Mouse (Mus musculus): Measurements from ENCODE around the gene Terb2. TPM values are rescaled to one million over a fixed set of nuclear protein-coding genes. Genes with fewer than 3 reads are reported as not detected.
"Not testable (repeated sequence)": the region's sequence is repeated elsewhere in the genome, so short reads cannot be mapped to it uniquely, and the experiment has no call there.

The Terb2 gene
- polyA plus RNA-seq, 3 experiments from 2014 or later, result not detected

DNA sequence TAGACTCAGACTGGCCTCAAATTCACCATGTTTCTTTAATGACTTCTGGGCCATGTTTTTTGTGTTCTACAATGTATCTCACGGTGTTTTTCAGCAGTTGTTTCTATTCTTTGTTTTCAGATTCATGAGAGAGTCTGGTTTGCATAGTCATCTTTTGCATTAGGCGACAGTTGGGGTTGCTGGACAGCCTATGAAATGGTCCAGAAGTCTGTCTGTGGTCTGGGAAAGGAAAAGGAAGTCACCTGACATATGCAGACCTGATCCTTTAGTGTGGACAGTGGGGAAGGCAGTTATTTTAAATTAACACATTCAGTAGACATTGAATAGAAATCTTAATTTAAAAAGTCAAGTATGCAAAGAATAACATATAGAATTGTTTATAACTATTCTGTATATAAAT is 23.5 kb upstream of the Terb2 start:
- no peak for ATAC-seq

DNA sequence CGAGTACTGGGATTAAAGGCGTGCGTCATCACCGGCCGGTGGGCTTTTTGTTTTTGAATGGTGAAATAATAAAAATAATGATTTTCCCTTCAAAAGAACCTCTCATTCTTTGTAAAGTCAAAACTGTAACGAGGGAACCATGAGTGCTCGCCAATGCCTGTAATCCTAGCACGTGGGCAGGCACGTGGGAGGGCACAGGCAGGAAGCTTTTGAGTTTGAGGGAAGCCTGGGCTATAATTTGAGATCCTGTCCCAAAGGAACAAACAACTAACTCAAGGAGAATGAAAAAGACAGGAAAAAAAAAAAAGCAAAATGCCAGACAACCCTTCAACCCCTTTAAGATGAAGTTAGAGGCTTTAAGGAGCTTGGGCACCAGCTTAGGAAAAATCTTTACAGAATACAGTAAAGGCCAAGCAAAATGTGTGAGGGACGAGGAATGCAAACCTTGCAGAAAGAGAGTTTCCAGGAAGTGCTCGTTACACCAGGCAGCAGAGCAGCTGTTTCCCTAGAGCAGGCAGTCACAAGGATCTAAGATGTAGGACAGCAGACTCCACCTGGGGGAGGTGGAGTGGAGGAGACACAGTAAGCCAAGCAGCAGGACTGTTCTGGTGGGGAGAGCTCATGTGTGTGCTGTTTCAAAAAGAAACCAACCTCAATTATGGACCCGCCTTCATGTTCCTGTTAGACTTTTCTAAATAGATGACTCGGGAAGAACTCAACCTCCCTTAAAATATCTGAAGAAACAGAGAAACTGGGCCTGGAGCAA is 22.5 kb upstream of the Terb2 start:
- ATAC-seq, result peak; percentile 33

DNA sequence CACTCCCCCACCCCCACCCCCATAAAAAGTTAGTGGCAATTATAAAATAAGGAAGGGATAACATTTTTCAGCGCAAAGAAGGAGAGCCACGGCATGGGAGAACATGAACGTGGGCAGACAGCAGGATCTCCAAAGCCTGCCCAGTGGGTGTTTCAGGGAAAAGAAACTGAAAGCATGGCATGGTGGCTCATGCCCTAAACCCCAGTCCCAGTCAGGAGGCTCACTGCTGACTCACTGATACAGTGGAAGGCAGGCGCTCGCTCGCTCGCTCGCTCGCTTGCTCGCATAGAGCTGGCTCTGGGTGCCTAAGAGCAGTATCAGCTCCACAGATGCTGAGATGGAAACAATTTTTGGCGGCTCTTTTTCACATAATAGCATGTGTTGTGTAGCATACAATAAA is 21.8 kb upstream of the Terb2 start:
- peak; percentile 87 for ATAC-seq

DNA sequence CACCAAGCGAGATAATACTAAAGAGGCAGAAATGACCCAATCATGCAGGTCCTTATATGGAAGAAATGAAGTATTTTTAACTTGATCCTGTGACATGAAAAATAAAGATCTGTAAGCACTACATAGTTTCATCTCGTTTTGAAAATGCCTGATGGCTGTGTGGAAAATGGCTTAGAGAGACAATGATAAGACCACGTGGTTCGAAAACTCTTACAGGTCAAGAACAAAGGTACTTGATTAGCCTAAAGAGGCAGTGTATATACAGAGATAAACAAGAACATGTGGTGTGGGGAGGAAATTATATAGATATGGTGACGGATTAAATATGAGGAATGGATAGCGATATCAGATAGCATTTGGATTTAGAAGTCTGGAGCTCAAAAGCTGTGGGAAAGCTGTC is 14.8 kb upstream of the Terb2 start:
- no peak for ATAC-seq

DNA sequence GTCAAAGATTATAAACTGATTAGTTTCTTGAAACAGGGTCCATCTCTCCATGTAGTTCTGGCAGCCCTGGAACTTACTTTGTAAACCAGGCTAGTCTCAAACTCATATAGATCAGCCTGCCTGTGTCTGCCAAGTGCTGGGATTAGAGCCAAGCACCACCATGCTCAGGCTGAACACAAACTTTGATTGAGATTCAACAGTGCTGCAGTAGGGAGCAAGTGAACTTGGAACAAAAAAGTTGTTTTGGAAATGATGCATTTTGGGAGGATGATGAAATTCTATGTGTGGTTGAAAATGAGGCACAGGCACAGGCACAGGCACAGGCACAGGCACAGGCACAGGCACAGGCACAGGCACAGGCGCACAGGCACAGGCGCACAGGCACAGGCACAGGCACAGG is 13.9 kb upstream of the Terb2 start:
- ATAC-seq, result no peak

DNA sequence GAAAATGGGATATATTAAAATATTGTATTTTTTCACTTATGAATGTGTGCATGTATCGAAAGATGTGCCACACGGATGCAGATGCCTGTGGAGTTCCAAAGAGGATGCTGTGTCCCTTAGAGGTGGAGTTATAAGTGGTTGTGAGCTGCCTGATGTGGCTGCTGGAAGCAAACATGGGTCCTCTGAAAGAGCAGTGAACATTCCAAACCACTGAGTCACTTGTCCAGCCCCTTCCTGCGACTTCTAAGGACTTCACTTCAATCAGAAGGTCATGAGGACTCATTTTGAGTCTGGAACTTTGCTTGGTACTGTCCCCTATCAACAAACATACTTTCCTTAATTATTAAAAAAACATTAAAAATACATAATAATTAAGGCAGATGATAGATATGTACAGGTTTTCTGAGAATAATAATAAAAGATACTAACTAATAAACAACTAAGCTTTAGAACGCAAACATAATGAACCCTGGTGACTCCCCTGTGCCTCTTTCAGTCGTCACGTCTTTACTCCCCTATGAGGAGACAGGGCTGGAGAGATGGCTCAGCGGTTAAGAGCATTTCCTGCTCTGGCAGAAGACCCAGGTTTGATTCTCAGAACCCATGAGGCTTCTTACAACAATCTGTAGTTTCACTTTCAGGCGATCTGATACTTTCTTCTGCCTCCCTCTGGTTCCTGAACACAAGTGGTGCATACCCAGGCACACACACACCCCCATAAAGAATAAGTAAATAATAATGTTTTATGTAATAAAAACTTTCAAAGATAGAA is 5.8 kb upstream of the Terb2 start:
- ATAC-seq, result peak; percentile 100

DNA sequence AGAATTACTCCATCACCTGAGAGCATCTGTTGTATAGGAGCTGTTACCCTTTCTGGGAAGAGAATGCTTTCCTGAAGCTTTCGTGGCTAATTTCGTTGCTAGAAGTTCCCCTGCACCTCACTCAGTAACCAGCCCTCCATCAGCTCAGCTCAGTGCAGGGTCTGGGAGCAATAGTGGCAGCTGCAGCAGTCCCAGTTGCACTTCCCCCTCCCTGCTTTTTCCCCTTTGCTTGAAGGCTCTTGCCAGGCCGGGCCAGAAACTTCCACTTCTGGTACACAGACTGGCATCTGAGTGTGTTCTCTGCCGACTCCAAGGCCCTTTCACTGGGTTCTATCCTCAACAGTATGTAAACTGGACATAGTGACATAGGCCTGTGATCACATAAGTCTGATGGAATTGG is 986 bp upstream of the Terb2 start:
- no peak for ATAC-seq

DNA sequence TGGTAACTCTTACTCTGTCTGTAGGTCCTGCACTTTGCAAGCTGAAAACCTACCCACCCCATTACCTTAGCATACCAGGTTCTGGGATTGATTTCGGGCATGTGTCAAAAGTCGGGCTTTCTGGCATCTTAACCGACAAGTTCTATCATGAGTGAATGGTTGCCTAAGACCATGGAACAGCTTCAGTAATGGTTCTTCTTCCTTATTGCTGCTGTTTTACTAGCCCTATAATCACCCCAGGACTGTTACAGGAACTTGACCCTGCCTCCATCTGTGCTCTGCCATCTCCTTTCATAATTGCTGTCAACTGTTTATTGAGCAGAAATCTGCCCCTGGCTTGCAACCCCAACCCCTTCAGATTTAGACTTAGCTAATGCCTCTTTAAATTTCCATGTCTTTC is 679 bp downstream of the Terb2 start:
- ATAC-seq, result no peak

DNA sequence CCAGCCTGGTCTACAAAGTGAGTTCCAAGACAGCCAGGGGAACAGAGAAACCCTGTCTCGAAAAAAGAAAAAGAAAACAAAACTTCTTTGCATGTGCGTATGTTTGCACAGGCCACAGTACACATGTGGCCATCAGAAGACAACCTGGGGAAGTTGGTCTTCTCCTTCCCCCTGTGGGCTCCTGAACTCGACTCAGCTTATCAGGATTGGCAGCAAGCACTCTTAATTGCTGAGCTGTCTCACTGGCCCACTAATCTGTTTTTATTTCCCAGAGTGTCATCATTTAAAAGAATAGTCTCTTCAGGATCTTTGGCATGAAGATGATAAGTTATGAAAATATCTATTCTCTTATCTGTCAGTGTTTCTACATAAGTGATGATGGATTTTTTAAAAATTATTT is 5.8 kb downstream of the Terb2 start:
- no peak for ATAC-seq

DNA sequence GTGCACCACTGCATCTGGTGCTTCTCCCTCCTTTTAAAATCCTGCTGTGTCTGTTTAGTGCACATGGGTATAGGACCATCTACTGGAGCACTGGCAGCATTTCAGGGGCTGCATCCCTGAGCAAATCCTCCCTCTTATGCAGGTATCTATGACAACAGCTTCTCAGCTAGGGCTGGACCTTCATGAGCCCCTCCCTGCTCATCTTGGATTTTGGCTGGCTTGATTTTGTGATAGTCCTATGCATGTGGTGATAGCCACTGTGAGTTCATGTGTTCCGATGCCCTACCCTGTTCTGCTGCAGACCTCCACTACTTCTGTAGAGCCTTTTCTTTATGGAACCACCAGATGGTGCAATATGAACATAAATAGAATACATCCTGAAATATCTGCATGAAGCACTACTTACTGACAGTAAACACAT is 8.4 kb downstream of the Terb2 start:
- peak; percentile 64 for ATAC-seq

DNA sequence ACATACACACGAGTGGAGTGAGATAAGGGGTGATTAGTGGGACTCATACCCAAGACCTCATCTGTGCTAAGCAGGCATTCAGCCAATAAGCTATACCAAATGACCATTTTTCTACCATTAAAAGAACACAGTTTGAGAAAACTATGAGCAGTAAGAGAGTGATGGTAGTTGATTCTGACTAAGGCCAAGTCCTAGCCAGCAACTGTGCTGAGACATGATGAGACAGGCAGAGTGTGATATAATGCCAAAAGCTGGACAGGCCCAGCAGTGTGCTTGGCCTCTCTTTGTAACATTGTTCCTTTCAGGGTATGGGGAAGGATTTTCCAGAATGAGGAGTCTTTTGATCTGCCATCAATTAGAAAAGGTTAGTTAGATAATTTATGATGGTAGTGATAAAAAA is 15.4 kb downstream of the Terb2 start:
- no peak for ATAC-seq

DNA sequence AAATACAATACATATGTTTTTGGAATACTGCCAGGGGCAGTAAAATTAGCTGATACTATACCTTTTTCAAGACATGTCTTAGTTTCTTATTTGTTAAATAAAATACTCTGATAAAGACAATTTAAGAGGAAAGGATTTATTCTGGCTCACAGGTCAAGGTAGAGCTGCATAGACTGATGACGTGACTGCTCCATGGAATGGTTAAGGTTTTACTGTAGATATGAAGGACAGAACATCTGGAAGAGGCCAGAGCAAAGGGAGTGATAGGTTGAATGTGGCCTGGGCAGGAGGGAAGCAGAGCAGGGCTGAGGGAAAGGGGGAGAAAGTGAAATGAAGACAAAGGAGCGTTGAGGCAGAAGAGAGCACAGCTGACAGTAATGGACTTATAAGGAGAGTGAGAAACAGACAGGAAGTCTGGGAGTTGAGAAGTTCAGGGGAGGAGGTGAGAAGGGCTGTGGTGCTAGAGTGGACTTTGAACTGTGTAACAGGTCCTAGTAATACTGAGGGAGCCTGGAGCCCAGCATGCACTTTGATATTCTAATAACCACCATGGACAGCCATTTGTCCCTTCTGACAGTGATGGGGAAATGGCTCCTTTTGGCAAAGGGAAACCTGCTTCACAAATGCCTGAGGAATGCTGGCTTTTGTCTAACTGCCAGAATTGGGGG is 20.5 kb downstream of the Terb2 start:
- ATAC-seq, result no peak

DNA sequence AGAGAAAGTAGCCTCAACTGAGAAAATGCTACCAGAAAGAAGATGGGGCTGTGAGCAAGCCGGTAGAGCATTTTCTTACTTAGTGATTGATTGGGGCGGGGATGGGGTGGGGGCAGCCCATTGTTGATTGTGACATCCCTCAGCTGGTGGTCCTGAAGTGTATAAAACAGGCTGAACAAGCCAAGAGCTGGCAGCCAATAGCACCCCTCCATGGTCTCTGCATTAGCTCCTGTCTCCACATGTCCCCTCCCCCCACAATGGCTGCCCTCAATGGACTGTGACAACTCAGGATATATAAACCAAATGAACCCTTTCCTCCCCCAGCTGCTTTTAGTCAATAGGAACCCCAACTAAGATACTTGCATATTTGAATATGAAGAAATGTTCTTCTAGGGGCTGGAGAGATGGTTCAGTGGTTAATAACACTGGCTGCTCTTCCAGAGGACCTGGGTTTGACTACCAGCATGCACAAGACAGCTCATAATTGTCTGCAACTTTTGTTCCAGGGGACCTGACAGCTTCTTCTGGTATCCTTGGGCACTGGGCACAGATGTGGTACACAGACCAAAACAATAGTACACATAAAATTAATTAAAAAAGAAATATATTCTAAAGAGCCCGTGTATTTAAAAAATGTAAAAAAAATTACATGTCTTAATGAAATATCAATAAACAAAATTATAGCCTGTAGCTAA is 24.6 kb downstream of the Terb2 start:
- ATAC-seq, result no peak

DNA sequence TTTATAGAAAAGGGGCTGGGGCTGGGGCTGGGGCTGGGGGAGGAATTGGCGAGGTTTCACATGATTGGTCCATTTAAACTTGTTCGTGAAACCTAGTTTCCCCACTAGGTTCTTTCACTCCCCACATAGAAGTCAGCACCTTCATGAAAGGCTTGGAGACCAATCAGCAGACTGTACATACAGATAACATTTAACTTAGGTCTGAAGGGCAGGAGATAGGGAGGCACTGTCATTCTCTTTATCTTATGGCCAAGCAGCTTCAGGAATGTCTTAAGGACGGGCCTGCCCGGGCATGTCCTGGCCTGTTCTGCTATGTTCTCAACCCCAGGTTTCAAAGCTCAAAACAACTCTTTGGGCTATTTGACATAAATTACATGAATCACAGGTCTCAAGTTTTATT is 31.0 kb downstream of the Terb2 start:
- not testable (repeated sequence) for ATAC-seq

DNA sequence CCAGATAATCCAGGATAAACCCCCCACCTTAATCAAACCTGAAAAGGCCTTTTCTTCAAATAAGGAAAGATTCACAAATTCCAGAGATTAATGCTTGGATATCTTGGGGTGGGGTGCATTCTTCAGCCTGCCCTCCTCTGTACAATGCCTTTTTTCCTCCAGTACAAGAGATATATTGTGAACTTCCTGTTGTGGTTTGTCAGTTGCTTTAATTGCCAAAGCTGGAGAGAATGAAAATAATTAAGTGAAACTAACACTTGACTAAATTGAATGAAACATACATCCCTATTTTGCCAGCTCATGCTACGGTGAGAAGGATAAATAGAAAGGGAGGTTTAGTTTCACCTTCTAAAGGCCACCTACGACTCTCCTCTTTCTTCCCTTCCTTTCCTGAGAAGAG is 32.2 kb downstream of the Terb2 start:
- ATAC-seq, result no peak

DNA sequence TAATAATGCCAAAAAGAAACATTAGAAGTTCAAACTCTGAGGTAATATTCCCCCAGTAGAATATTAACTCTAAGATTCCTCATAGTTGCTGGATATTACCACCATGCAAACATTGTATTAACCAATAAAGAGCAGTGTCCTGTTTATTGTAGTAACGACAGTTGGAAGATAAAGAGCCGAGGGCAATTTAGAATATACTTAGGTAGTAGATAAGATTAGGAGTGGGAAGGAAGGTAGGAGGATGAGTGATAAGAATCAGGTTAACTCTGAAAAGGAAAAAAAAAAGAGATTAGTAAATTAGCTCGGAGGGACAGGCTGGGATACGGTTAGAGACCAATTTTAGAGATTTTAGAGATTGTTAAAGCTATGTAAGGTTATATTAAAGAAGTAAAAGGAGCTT is 35.3 kb downstream of the Terb2 start:
- ATAC-seq, result no peak

DNA sequence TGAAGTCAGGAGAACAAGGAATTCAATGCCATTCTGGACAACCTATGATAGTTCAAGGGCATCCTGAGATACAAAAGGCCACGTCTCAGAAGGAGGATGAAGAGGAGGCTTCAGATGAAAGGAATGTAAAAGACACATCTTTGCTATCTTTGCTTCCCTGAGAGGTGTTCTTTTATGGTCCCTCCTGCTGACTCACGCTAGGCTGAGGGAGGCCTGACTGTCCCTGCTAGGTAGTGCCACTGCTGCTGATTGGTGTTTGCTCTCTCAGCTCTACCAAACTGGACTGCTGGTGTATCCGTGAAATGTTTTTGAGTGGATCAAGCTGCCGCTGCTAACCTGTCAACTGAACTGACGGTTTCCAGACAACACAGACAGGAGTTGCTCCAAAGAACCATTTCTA is 35.7 kb downstream of the Terb2 start:
- no peak for ATAC-seq

DNA sequence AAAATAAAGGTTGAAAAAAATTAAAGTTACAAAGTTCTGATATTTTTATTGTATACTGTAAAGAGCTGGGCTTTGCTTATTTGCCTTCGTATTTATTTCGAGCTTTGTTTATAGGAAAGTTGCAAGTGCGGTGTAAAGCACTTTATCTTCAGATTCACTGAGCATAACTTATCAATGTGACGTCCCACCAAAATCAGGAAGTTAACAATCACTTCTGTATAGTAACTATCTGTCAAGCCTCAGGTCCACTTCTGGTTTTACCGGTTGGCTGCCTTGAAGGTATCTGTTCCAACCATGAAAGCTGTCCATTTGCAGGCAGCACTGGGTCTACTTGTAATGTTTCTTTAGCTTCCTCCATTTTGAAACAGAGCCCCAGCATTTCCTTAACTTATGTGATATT is 36.2 kb downstream of the Terb2 start:
- no peak for ATAC-seq

DNA sequence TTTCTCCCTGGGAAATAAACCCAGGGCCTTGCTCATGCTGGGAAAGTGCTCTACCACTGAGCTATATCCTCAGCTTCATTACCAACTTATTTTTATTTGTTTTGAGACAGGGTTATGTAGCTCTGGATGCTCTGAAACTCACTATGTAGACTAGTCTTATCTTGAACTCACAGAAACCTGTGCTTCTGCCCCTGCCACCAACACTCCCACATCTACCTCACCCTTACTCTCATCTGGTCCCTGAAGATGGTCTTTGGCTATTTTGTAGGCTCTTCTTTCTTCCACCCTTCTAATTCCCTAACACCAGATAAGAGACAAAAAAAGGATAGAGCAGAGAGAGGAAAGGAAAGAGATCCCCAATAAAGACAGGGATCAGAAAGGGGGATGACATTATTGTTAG is 37.6 kb downstream of the Terb2 start:
- ATAC-seq, result no peak

DNA sequence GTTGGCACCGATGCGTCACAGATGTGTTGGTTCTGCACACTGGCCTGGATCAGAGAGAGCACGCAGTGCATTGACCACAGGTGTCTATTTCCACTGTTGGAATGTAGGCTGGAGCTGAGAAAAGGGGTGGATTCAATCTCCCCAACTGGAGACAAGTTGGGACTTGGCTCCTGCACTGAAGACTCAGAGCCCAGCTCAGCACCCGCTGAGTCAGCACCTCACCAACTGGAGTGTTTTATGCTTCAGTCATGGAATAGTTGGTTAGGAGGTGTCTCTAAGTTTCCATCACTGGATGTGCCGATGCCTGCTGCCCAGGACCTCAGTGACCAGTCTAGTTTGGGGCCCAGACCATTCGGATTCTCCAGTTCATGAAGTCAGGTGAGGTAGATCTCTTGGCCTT is 44.3 kb downstream of the Terb2 start:
- ATAC-seq, result no peak

DNA sequence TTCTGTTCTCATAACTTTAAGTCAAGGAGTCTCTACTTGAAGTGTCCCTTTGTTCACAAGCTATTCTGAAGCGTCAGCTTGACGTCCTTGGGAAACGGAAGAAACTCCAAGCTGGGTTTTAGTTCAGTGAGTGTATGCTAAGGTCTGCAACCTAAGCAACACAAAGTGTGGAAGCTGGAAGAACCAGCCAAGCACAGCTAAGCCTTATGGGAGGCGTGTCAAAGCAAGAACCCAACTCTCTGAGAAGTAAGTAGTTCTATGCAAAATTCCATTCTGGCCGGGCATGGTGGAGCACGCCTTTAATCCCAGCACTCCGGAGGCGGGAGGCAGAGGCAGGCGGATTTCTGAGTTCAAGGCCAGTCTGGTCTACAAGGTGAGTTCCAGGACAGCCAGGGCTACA is 45.5 kb downstream of the Terb2 start:
- no peak for ATAC-seq

DNA sequence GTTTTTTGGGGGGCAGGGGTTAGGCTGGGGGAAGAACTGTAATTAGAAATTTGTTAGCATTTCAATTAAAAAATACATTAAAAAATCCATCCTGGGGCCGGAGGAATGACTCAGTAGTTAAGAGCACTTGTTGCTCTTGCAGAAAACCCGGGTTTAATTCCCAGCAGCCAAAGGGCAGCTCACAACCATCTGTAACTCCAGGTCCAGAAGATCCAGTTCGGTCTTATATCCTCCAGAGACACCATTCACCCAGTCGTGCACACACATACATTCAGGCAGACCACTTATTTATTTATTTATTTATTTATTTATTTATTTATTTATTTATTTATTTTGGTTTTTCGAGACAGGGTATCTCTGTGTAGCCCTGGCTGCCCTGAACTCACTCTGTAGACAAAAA is 47.3 kb downstream of the Terb2 start:
- no peak for ATAC-seq
